ENCODE assay signal across 10 mouse cellular contexts in the genomic region with DNA sequence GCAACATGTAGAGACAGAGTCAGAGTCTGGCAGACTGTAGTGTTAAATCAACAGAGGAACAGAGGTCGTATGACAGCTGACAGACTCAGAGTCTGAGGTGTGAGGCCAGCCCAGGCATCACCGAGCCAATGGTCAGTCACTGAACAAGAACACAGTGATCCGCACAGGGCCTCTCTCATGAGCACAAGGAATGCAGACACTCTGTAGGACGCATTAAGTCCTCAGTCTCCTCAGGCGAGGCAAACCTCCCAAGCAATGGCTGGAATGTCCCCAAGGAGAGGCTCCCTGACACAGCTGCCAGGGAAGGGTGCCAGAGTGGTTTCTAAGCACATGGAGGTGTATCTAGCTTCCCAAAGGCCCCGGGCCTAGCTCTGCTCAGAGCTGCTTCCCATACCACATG.
DNase-seq lines count a peak whose midpoint lies in the region; ATAC-seq lines count a peak whose summit lies in the region.
"Had no signal": no experiment of that assay in that cellular context is flagged by ENCODE, and none has a peak within 500 bp of the region (broad histone marks: within the 10 kb centered on the region; RNA-seq: fewer than 3 reads in every experiment).

No protein-coding gene starts in this region.

- no peak for ATAC-seq in heart, embryonic 12.5 days (ENCODE audit: insufficient number of reproducible peaks, low FRiP score)
- ATAC-seq in kidney, embryonic 14.5 days (ENCODE audit: low FRiP score, low TSS enrichment) = 0 out of 2 replicates have a peak, but pooled peaks have one; percentile 17
- ATAC-seq: hindbrain, postnatal 0 days had no signal

- no peak overlapping the region for H3K27ac ChIP-seq in heart, embryonic 12.5 days (ENCODE audit: poor library complexity, severe bottlenecking)
- H3K27ac ChIP-seq in kidney, embryonic 14.5 days (ENCODE audit: low read depth, low read length) = no peak overlapping the region
- H3K27ac ChIP-seq: hindbrain, postnatal 0 days; stomach, embryonic 15.5 days had no signal

- no peak overlapping the region for H3K4me3 ChIP-seq in heart, embryonic 12.5 days
- H3K4me3 ChIP-seq in kidney, embryonic 14.5 days (ENCODE audit: low read length) = no peak overlapping the region
- H3K4me3 ChIP-seq: stomach, embryonic 15.5 days had no signal

- no peak overlapping the region for H3K9ac ChIP-seq in heart, embryonic 12.5 days
- H3K9ac ChIP-seq in kidney, embryonic 14.5 days (ENCODE audit: low read depth, low read length) = no peak overlapping the region
- H3K9ac ChIP-seq: stomach, embryonic 15.5 days had no signal

- peaks cover 36% of the 10 kb centered on the region for H3K4me1 ChIP-seq in heart, embryonic 12.5 days (replicated peaks)
- H3K4me1 ChIP-seq in kidney, embryonic 14.5 days (ENCODE audit: control insufficient read depth, insufficient read depth, low read length) = 0 out of 2 replicates have a peak, but pooled peaks cover 2% of the 10 kb centered on the region

- peak; percentile 64 to 70 for DNase-seq in heart, adult 18-20 months
- peak; percentile 51 for DNase-seq in gastrocnemius, postnatal 14 days
- DNase-seq in lung, postnatal 36 days = peak; percentile 84
- no peak for DNase-seq in cerebellum, adult 11 months
- DNase-seq in frontal cortex, postnatal 14 days (ENCODE audit: low spot score in 2 of 2) = no peak
- no peak for DNase-seq in urinary bladder, adult 18-20 months (ENCODE audit: low spot score in 2 of 2)

- 36% methylated on average over 6 of the region's 6 CpGs for WGBS in heart, embryonic 12.5 days
- WGBS in kidney, embryonic 14.5 days = 51% methylated on average over 6 of the region's 6 CpGs

- H3K27me3 ChIP-seq in heart, embryonic 12.5 days (replicated peaks) = no peaks in the 10 kb centered on the region
- no peaks in the 10 kb centered on the region for H3K27me3 ChIP-seq in kidney, embryonic 14.5 days (ENCODE audit: control insufficient read depth, insufficient read depth, low read length)
- H3K27me3 ChIP-seq: stomach, embryonic 15.5 days had no signal

- no peaks in the 10 kb centered on the region for H3K9me3 ChIP-seq in heart, embryonic 12.5 days (replicated peaks)
- H3K9me3 ChIP-seq in kidney, embryonic 14.5 days (ENCODE audit: control insufficient read depth, low read length) = no peaks in the 10 kb centered on the region
- H3K9me3 ChIP-seq: stomach, embryonic 15.5 days had no signal

- intact Hi-C loops in gastrocnemius, postnatal 14 days (cut with DNase I; ENCODE audit: low total_unique reads) = loop anchor here (10.0 kb wide), 1 partner anchor 145 kb away; no protein-coding TSS in a partner anchor

- H3K36me3 ChIP-seq in heart, embryonic 12.5 days = no peaks in the 10 kb centered on the region
- H3K36me3 ChIP-seq in kidney, embryonic 14.5 days (ENCODE audit: control insufficient read depth, insufficient read depth, low read length) = no peaks in the 10 kb centered on the region
- H3K36me3 ChIP-seq: stomach, embryonic 15.5 days had no signal

- H3K4me2 ChIP-seq in heart, embryonic 12.5 days = no peak overlapping the region
- no peak overlapping the region for H3K4me2 ChIP-seq in kidney, embryonic 14.5 days (replicated peaks; ENCODE audit: low read depth, low read length)
- H3K4me2 ChIP-seq: stomach, embryonic 15.5 days had no signal

Comparison
In these comparisons a context has a peak if more than half of its experiments do, and no peak if none do; other contexts are left out.
1. DNase-seq: peak in heart, adult 18-20 months (2 of 2), gastrocnemius, postnatal 14 days (single experiment) and lung, postnatal 36 days (single experiment); none in cerebellum, adult 11 months (single experiment), frontal cortex, postnatal 14 days (0 of 2) and urinary bladder, adult 18-20 months (0 of 2).